Mouse (Mus musculus) neural tube, embryonic 15.5 days (tissue): ENCODE results near the gene 1110059E24Rik. TPM values are rescaled to one million over a fixed set of nuclear protein-coding genes. Genes with fewer than 3 reads are reported as not detected.

Source experiments
- polyA plus RNA-seq: library from polyadenylated mRNA; unstranded; fragments of >200 nt; fragmentation: Nextera tagmentation; extraction: Ambion mirVana; gene quantifications from 2 replicates; pipeline ENCODE4 v1.2.1, GENCODE M21; 2015

Gene 1110059E24Rik
- polyA plus RNA-seq, 1 experiment from 2014 or later = 54.6 TPM

Other genes with a start within 250 kb of the 1110059E24Rik start
- 0.51 and 0.63 TPM in 2 replicates for gene Gda, start 179.5 kb downstream of the 1110059E24Rik start, polyA plus RNA-seq
- gene Abhd17b, start 209 bp upstream of the 1110059E24Rik start, polyA plus RNA-seq = 39.6 and 42.3 TPM in 2 replicates
- gene Cemip2, start 125.4 kb upstream of the 1110059E24Rik start, polyA plus RNA-seq = 16.0 and 16.9 TPM in 2 replicates